Mouse (Mus musculus) A20 (cell line): ENCODE measurements around the gene Gucy2e.
A peak's percentile ranks its signal among the peaks of the same experiment; 100 is the strongest.

Experiments used
- DNase-seq: peaks from one replicate; pipeline ENCODE4 v3.0.0-alpha.2; 2011; ENCODE audit warnings: low read depth, low spot score

Gucy2e gene

DNA sequence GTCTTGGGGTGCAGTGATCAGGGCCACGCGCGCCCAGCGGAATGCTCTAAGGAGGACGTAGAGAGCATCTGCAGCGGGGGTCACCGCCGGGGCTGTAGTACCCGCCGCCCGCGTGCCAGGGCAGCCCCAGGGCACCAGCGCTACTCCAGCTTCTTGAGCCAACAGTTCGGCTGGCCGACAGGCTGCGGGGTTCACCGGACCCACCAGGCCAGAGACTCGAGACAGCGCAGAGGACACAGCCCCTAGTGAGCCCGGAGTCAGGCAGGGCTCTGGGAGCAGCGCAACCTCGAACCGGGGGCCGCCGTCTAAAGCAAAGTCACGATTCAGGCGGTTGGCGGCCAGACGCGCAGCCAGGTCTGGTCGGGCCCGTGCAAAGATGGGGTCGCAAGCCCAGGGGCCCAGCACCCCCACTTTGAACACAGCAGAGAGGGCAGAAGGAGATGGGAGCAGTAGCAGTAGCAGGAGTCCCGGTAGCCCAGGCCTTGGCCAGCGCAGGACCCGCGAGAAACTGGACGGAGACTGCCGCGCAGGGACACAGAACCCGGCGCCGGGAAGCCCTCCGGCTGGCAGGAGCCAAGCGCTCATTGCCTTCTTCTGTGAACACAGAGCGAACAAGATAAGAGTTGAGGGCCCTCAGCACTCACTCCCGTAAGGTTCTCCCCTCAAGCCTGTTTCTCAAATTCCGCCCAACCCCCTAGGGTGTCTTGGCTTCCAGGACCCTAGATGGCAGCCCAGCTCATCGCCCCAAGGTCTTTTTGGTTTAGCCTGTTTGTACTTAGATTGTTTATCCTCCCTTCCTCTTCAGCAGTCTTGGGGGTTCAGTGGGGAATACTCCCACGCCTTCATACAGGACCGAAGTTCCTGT, 543 bp downstream of the Gucy2e start:
- no peak for DNase-seq

DNA sequence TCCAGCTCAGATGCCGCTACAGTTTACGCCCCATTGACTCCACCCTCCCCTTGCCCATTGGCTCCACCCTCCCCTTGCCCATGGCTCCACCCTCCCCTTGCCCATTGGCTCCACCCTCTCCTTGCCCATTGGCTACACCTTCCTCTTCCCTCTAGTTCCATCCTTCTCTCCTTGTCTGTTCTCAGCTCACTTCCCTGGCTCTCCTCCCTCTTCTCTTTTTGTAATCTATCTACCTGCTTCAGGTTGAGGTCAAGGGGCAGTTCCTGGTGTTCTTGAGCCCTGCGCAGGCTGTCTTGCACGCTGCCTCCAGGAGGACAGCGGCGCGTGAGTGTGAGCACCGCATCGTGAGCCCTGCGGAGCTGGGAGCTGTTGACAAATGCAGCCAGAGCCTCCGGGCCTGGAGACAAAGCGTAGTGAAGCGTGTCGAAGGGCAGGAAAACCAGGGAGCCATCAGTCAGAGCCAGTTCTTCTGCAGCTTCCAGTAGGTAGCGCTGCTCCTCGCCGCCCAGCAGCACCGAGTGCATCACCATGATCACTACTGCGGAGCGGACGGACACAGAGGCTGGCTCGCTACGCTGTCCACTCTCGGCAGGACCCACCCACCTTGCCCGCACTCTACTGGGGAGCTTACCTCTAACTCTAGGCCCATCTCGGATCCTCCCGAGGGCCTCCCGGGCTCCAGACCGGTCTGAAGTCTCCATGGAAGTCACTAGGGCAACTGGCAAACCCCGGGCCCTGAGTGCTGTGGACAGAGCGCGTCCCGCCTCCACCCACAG, 1.4 kb downstream of the Gucy2e start:
- peak; percentile 19 for DNase-seq

DNA sequence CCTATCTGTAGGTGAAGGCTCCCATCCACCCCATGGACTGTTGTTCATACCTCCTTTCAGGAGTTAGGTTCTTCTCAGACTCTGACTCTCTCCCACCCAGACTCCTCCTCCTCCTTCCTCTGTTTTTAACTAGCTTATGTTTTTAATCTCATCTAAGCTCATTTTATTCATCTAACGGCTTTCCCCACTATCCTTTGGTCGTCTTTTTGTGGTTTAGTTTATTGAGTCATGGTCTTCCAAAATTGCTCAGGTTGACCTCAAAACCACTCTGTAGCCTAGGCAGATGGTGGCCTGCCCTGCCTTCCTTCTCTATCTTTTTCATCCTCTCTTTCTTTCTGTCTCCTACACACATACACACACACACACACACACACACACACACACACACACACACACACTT, 3.7 kb downstream of the Gucy2e start:
- no peak for DNase-seq

DNA sequence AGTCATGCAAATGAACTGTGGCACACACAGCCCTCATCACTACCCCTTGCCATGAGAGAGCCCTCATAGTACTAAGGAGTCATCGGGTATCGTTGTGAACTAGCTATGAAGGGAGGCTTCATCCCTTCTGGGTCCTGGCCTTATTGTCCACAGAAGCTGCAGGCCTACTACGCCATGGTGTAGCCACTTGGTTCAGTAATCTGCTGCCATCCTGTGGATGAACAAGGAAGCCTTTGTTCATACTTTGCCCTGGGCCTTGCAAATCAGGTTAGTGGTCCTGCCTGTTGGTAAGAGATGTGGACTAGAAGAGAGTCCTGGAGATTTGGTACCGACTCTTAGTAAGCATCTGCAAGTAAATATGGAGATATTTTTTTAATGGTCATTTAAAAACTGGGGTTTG, 6.4 kb downstream of the Gucy2e start:
- DNase-seq = no peak

DNA sequence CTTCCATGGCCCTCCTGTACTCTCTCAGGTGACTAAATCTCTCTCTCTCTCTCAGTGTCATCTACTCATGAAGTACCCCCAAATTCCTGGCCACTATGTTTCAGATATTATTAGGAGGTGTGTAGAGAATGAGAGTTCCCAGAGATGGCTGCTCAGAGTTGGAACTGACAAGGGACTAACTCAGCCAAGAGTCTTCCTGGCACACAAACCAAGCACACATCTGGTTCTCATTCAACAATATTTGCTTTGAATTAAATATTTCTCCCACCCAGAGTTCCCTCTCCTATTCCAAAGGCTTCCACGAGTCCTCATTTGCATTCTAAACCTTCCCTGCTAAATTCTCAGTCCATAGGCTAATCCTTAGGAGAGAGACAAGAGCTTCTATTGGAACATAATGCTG, 11.1 kb downstream of the Gucy2e start:
- no peak for DNase-seq

DNA sequence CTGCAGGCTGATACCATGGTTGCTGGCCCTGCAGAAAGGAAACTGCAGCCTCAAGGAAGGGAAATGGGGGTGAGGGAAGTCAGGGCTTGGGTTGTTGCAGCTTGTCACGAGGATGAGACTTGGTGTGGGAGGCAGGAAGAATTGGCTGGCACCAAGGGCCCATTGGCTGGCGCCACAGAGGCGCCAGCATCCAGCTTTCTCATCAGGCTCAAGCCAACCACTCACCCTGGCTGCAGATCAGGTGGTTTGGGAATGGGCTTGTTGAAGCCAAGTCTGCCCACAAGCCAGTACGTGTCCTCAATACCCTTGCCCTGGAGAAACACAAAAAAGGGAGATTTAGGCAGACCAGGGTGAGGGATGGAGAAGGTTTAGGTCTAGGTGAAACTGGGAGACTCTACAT, 13.7 kb downstream of the Gucy2e start:
- DNase-seq = no peak

DNA sequence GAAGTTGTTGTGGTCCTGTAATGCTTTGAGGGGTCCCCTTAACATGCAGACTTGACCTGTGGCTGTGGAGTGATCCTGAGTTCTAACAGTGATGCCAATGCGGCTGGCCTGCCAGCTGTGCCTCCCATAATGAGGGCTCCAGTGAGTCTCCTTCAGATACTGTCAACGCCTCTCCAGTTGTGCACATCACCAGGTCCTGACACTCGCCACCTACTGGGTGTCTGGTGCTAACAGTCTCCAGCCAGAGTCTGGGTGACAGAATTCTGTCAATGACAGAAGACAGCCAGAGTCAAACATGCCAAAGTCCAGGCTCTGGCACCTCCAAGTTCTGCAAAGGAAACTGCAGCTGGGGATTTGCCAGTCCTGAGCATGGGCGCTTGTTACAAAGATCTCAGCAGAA, 15.8 kb downstream of the Gucy2e start:
- no peak for DNase-seq

DNA sequence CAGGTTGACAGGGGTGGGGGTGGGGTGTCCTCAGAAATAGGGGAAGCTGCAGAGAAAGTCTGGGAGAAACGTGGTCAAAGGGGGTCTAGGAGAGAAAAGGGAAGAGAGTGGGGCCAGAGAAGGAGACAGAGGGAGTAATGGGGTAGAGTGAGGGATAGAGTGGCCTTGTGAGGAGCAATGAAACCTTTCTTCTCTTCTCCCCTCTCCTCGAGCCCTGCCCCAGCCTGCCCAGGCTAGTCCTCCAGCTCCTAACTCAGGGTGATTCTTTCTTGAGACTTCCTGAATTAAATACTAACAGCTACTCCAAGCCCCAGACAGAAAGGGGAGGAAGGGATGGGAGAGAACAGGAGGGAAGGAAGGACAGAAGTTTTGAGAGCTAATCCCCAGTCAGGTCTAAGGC, 18.2 kb downstream of the Gucy2e start:
- no peak for DNase-seq

DNA sequence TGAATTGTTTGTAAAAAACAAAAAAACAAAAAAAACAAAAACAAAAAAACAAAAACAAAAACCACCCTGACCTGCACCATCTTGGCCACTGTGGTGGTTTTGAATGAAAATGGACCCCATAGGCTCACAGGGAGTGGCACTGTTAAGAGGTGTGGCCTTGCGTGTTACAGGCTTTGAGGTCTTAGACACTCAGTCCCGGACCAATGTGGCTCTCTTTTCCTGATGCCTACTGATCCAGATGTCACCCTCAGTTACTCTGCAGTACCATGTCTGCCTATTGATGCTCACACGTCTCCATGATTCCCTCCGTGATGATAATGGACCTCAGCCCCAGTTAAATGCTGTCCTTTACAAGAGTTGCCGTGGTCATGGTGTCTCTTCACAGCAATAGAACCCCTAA, 19.4 kb downstream of the Gucy2e start:
- no peak for DNase-seq

DNA sequence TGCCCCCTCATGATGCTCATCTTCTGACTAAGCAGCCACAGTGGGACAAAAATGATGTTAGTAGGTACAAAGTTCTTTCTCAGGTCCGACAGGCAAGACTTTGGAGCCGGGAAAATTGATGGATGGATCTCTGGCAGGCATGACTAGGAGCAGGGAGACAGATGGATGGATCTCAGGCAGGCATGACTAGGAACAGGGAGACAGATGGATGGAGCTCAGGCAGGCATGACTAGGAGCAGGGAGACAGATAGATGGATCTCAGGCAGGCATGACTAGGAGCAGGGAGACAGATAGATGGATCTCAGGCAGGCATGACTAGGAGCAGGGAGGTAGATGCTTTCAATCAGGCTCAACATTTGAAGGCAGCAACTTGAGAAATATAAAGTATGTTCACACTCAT, 25.4 kb downstream of the Gucy2e start:
- no peak for DNase-seq

DNA sequence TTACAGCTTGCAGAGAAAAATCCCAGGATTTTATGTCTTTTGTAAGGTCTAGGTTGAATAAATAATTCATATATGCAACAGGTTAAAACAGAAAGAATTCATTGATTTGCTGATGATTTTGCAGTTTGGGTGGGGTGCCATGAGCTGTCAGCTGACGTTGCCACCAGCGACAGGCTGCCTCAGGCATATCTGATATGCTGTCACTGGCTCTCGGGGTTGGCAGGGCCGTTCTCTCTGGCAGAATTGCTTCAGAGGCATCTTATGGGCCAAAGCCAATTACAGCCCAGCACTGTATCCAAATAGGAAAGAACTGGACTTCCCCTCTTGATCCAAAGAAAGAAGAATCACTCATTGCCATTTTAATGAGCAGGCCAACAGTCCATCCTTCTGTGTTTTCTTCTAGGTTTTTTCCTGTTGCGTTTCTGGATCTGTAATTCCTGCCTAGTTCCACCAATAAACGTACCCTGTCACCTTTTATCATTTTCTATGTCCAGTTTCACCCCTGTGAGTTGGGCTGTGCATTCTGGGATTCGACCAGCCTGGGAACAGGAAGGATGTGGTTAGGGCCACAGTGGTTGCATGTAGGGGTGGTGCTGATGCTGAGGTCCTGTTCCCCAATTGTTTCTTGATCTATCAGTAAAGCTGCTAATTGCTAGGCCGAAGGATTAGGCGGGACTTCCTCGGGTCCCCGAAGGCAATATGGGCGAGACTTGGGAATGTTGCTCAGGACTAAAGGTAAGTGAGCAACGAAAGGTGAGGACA, 34.2 kb downstream of the Gucy2e start:
- no peak for DNase-seq

DNA sequence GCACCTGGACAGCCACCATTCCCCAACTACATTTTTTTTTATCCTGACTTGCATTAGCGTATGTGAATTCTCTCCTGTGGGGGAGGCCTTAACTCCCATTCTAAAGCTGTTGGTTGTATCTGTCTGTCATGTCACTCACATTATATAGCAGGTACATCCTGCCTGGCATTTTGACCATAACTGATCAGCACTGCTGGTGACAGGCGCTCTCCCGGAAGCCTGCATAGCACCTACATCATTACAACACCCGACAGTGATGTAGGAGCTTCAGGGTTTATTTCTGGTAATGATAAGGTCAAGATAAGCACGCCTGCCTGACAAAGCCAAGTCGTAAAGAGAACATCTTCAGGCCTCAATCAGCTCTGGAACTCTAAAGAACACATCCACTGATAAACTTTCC, 36.6 kb downstream of the Gucy2e start:
- no peak for DNase-seq

DNA sequence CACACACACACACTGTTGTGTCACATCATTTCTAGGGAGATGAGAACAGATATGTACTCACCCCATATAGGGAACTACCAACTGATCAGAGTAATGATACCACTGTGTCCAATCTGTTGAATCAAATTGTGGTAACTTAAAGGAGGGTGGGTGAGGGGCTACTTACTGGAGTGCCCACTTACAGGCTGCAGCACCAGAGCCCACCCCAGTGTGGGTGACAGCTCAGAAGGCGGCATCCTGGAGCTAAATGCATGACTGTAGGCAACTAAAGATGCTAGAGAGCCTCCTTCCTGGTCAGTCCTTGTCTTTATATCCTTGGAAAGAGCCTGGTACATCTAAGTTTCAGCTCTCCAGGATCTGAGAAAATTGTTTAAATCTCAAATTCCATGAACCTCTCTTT, 37.6 kb downstream of the Gucy2e start:
- DNase-seq = no peak

DNA sequence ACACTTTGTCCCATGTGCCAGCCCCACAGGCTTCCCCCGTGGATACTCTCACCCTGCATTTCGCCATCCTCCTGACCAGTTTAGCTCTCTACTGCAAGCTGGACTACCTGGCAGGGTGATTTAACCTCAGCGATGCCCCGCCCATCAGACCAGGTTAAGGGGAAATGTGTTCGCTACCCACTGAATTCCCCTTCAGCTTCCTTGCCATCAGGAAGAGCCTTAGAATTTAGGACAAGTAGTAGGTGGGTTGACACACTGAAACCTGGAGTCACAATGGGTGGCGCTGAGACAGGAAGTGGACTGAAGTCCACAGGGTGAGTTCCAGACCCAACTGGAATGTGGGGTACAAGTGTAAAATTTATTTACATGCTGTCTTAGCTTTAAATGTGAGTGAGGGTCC, 39.1 kb downstream of the Gucy2e start, which contains the start of gene Alox8:
TSS of gene Alox8 (minus strand) at position 101 of the 400 bp plus-strand sequence.
- no peak for DNase-seq

DNA sequence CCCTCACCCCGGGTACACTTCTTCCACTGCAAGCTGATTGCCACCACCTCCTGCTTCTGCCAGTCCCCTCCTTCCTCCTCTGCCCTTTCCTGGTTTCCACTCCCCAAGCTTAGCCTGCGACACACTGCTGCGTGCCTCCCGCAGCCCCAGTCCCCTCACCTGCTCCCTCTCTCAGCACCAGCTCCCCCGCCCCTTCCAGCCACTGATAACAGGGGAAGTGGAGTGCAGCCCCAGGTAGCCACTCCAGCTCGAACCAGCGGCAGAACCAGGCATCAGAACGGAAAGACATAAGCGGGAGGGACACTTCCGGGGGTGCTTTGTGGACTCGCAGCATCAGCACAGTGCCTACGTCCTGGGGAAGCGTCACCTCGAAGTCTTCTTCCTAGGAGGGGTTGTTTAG, 39.6 kb downstream of the Gucy2e start:
- no peak for DNase-seq

DNA sequence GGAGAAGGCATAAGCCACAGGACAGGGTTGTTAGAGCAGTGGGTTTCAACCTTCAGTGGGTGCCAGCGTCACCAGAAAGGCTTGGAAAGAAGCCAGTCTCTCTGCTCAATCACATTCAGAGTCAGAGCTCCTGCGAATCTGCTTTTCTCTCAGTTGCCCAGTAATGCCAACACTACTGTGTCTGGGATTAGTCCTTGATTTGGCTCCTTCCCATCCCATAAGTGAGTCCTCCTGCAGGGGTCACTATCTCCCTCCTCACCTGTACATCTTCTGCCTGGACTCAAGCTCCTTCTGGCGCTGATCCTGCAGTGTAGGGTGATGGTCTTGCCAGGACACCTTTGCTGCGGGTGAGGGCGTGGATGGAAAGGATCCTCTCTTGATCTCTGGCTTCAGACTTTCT, 40.1 kb downstream of the Gucy2e start:
- DNase-seq = no peak

DNA sequence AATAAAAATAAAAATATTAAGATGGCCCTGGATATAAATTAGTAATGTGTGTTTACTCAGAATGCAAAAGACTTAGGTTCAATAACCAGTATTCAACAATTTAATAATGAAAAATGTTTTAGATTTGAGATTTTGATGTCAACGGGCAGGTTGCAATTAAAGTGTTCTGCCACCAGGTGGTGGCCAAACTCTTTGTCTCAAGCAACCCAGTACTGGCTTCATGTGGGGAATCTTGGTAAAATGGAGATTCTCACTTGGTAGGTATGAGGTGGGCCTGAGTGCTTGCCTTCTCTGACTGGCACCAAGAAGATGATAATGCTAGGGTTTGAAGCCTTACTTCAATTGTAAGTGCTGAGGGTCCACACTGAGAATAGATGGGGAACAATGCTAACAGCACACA, 44.0 kb downstream of the Gucy2e start:
- peak; percentile 45 for DNase-seq

DNA sequence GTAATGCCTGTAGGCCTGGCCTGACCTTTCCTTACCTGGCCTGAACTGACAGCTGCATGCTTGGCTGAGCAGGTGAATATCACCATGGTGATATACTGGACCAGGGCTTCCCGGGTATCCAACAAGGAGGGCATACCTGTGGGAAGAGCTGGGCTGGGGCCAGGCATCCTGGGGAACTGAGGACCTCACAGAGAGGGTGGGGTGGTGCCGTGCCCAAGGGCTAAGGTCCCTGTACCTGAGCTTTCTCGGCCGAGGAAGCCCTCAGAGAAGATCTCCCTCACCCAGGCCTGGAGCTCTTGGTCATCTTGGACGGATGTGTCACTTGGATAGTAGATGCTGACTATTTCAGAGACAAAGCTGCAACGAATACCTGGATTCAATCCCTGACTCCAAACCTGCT, 50.9 kb downstream of the Gucy2e start:
- DNase-seq = no peak

DNA sequence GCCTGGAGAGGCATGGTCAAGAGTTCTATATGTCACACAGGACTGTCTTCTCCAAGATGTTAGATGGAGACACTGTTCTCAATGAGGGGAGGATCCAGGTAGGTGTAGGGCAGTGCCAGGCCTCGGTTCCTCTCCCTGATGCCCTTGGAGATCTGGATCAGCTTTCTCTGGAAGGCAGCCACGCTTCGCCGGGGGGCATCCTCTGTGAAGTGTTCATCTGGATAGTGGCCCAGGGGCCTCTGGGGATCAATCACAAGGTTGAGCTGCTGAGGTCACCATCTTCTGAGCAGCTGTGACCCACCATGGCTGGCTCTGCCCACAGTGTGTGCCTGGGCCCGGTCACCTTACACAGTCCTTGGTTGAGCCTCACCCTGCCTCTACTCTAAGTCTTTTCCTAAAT, 51.8 kb downstream of the Gucy2e start:
- no peak for DNase-seq

DNA sequence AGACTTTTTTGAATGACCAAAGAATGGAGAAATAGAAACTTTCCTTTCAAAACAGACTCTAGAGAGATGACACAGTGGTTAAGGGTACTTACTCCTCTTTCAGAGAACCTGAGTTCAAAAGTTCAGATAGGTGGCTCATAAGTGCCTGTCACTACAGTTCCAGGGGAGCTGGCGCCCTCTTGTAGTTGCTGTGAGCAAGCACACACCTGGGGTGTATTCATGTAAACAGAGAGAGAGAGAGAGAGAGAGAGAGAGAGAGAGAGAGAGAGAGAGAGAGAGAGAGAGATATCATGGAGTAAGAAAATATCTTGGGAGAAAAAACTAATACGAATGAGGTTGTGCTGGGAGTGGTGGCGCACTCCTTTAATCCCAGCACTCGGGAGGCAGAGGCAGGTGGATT, 56.7 kb downstream of the Gucy2e start:
- peak; percentile 26 for DNase-seq

DNA sequence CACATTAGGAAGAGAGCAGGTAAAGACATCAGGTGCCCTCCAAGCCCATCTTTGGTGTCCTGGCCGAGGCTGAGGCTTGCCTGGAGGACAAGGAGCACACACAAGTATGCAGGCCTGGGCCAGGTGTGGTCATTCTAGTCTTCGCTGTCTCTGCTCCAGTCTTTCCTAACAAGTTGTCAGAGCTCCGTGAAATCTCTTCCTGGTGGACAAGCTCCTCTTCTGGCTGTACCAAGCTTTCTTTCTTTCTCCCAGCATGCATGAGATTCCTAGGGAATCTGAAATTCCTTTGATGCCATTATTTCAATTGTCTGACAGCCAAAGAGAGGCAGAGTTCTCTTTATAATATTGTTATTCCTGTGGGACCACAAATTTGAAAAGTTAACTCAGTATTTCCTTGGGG, 57.3 kb downstream of the Gucy2e start:
- DNase-seq = no peak

DNA sequence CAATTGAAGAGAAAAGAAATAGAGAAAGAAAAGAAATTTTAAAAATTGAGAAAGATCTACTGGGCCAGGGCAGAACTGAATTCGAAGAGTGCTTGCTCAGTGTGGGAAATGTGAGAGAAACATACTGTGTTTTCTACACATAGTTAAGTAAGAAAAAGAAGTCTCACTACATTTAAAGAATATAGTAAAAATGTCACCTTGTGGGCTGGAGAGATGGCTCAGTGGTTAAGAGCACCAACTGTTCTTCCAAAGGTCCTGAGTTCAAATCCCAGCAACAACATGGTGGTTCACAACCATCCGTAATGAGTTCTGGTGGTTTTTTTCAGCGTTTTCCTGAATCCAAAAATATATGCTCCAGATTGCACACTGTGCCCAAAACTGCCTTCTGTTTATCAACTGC, 58.3 kb downstream of the Gucy2e start:
- DNase-seq = no peak
